Mouse (Mus musculus) heart, postnatal 0 days (tissue): ENCODE measurements around the gene Adam25. TPM values are rescaled to one million over a fixed set of nuclear protein-coding genes. Genes with fewer than 3 reads are reported as not detected.
"Not testable (repeated sequence)": the region's sequence is repeated elsewhere in the genome, so short reads cannot be mapped to it uniquely, and the experiment has no call there.

ENCODE experiments used
- ATAC-seq: fragments of 200-750 bp; cut with Nextera tagmentation; 2 replicates; pipeline ENCODE4 v1.8.0; 2017; ENCODE audit warnings: low read depth, moderate number of reproducible peaks, moderate library complexity; ENCODE audit not compliant: insufficient read depth
- DNase-seq: peaks from one replicate; pipeline ENCODE4 v3.0.0-alpha.2; 2016; ENCODE audit warnings: low spot score
- H3K27ac ChIP-seq: fragments of 300-500 bp; sonication (generic); 2 replicates; pipeline ENCODE4 v1.5.1; 2014; ENCODE audit warnings: low read depth, mild to moderate bottlenecking
- H3K27me3 ChIP-seq: fragments of 300-500 bp; sonication (generic); 2 replicates; pipeline ENCODE4 v1.6.1; 2014; ENCODE audit warnings: low read length, mixed read lengths; ENCODE audit not compliant: control insufficient read depth, insufficient read depth
- H3K36me3 ChIP-seq: fragments of 300-500 bp; sonication (generic); replicated peaks from 2 replicates; pipeline ENCODE4 v1.6.1; 2014; ENCODE audit warnings: low read length, mixed read lengths; ENCODE audit not compliant: control insufficient read depth, insufficient read depth
- H3K4me1 ChIP-seq: fragments of 300-500 bp; sonication (generic); 2 replicates; pipeline ENCODE4 v1.6.1; 2014; ENCODE audit warnings: antibody characterized with exemption; ENCODE audit not compliant: control insufficient read depth, insufficient read depth
- H3K4me2 ChIP-seq: fragments of 300-500 bp; sonication (generic); 2 replicates; pipeline ENCODE4 v1.6.1; 2014; ENCODE audit warnings: low read depth, mild to moderate bottlenecking, low read length, moderate library complexity
- H3K4me3 ChIP-seq: fragments of 300-500 bp; sonication (generic); 2 replicates; pipeline ENCODE4 v1.5.1; 2014; ENCODE audit warnings: low read depth, low read length
- H3K9ac ChIP-seq: fragments of 300-500 bp; sonication (generic); replicated peaks from 2 replicates; pipeline ENCODE4 v1.6.1; 2014; ENCODE audit warnings: low read depth, low read length, mixed read lengths
- H3K9me3 ChIP-seq: fragments of 300-500 bp; sonication (generic); replicated peaks from 2 replicates; pipeline ENCODE4 v1.6.1; 2016; ENCODE audit warnings: low read length; ENCODE audit not compliant: control insufficient read depth
- CTCF ChIP-seq: IDR thresholded peaks from 2 replicates; pipeline ENCODE4 v1.5.1; 2016; ENCODE audit warnings: antibody characterized with exemption, control low read depth, low read depth
- EP300 ChIP-seq: IDR thresholded peaks from 2 replicates; pipeline ENCODE4 v1.6.1; 2016; ENCODE audit warnings: antibody characterized with exemption, low read depth
- WGBS: fragments of 180-500 bp; shearing (Covaris S2); extraction: QIAGEN DNeasy Blood & Tissue Kit; methylation state at CpG from one replicate; pipeline ENCODE4 v1.1.7; 2014; 5-methylcytosine and 5-hydroxymethylcytosine counted together
- polyA plus RNA-seq: library from polyadenylated mRNA; unstranded; fragments of >200 nt; fragmentation: Nextera tagmentation; extraction: Ambion mirVana; gene quantifications from 2 replicates; pipeline ENCODE4 v1.2.1, GENCODE M21; 2015
- total RNA-seq: library from RNA; depleted of rRNA; stranded (reverse); fragments of >200 nt; gene quantifications from 2 replicates; pipeline ENCODE4 v1.2.3, GENCODE M21; 2014; ENCODE audit warnings: low replicate concordance; rRNA removed

Adam25 gene
- not detected in 2 replicates for total RNA-seq
- not detected in 2 replicates for polyA plus RNA-seq

DNA sequence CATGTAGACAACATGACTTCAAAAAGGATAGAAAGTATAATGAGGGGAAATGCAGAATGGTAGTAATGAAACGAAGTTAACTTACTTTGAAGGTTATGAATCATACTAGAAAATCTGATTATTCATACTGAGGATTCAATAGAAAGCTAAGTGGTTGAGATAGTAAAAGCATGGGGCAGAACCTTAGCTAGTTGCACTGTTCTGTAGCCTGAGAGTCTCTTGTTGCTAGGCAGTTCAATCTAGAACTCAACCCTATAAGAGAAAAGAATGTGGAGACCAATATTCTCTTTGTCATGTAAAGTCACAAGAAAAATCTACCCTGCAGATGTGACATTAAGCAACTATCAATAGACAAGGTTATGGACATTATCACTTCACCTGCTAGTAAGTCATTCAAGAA lies at the start of gene Adam25:
Adam25 (plus strand) TSS at position 301 of the 400 bp plus-strand sequence.
- ATAC-seq, H3K27me3 ChIP-seq, H3K4me1 ChIP-seq, DNase-seq, H3K36me3 ChIP-seq, H3K9me3 ChIP-seq, H3K4me2 ChIP-seq, H3K4me3 ChIP-seq, H3K9ac ChIP-seq, H3K27ac ChIP-seq: not testable (repeated sequence)
- 36% methylated on average over 1 of the region's 1 CpGs for WGBS

DNA sequence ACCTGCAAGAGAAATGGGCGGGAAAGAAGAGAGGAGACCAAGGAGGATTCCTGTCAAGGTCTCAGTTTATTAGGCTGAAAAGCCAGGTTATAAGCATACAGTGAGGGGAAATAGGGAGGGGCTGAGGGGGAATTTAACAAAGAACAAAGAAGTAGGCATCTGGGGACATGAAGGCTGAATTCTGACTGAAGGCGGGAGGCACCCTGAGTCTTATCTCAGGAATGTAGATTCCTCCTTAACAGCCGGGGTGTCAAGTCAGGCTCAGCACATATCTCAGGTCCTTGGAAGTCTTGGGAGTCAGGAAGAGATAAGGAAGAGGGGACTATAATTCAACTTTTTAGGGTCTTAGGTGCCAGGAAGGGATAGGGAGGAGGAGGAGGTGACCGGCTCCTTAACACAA lies 36.6 kb upstream of the Adam25 start:
- H3K27ac ChIP-seq, H3K4me1 ChIP-seq, H3K36me3 ChIP-seq, H3K4me3 ChIP-seq, H3K4me2 ChIP-seq, H3K9me3 ChIP-seq, H3K27me3 ChIP-seq, DNase-seq, H3K9ac ChIP-seq, ATAC-seq: not testable (repeated sequence)
- 71% methylated on average over 4 of the region's 4 CpGs for WGBS

DNA sequence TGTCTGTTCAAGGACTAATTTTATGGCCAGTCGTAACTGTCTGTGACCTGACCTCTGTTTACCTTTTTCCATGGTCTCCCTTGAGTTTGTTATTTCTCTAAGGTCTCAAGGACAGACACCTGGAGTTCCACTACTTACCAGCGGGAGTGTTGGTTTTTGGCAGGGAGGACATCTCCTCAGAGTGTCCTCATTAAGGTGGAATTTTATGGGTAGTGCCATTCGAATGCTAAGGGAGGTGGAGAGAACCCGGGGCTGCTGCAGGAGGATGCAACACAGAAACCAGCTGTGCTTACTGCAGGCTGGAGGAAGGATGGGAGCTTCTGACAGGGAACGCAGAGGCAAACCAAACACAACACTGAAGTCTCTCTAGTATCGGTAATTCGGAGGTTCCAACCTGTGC lies 36.0 kb upstream of the Adam25 start:
- no peaks in the 10 kb centered on the region for H3K27me3 ChIP-seq
- TF ChIP-seq EP300 (no peak), CTCF (no peak)
- no peak for ATAC-seq
- no peak overlapping the region for H3K9ac ChIP-seq
- H3K27ac ChIP-seq, result no peak overlapping the region
- H3K9me3 ChIP-seq, result no peaks in the 10 kb centered on the region
- H3K4me1 ChIP-seq, result no peaks in the 10 kb centered on the region
- no peak for DNase-seq
- H3K4me3 ChIP-seq, result no peak overlapping the region
- WGBS, result 84% methylated on average over 7 of the region's 7 CpGs
- no peak overlapping the region for H3K4me2 ChIP-seq
- no peaks in the 10 kb centered on the region for H3K36me3 ChIP-seq

DNA sequence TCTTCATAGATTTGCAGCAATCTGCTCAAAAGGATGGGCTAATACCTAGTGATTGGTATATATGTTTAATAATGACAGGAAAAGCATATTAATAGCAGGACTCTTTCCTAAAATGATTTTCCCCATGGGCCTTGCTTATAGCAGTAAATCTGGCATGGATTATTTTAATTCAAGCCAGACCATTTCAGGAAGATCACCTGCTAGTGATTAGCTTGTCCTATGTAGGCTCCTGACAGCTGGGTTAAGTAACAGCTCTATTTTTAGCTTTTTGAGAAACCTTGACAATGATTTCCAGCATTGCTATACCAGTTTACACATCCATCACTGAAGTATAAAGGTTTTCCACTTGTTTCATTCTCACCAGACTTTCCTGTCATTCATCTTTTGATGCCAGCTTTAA lies 31.3 kb downstream of the Adam25 start:
- Histone ChIP-seq H3K9me3 (no peaks in the 10 kb centered on the region), H3K9ac (no peak overlapping the region), H3K4me1 (no peaks in the 10 kb centered on the region), H3K4me2 (no peak overlapping the region), H3K4me3 (no peak overlapping the region), H3K27me3 (no peaks in the 10 kb centered on the region), H3K27ac (no peak overlapping the region), H3K36me3 (no peaks in the 10 kb centered on the region)
- TF ChIP-seq EP300 (no peak), CTCF (no peak)
- ATAC-seq (no peak), DNase-seq (no peak)

DNA sequence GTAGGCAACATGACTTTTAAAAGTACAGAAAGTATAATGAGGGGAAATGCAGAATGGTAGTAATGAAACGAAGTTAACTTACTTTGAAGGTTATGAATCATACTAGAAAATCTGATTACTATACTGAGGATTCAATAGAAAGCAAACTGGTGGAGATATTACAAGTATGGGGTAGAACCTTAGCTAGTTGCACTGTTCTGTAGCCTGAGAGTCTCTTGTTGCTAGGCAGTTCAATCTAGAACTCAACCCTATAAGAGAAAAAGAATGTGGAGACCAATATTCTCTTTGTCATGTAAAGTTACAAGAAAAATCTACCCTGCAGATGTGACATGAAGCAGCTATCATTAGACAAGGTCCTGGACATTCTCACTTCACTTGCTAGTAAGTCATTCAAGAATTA lies 41.0 kb downstream of the Adam25 start, which contains the start of gene Adam20:
Adam20 (plus strand) TSS at position 301 of the 400 bp plus-strand sequence.
- not testable (repeated sequence) for H3K4me3 ChIP-seq, H3K4me2 ChIP-seq, H3K36me3 ChIP-seq, H3K27me3 ChIP-seq, H3K9me3 ChIP-seq, H3K27ac ChIP-seq, H3K9ac ChIP-seq, ATAC-seq, DNase-seq, H3K4me1 ChIP-seq
- whole genome bisulfite sequencing, result 43% methylated on average over 1 of the region's 1 CpGs

DNA sequence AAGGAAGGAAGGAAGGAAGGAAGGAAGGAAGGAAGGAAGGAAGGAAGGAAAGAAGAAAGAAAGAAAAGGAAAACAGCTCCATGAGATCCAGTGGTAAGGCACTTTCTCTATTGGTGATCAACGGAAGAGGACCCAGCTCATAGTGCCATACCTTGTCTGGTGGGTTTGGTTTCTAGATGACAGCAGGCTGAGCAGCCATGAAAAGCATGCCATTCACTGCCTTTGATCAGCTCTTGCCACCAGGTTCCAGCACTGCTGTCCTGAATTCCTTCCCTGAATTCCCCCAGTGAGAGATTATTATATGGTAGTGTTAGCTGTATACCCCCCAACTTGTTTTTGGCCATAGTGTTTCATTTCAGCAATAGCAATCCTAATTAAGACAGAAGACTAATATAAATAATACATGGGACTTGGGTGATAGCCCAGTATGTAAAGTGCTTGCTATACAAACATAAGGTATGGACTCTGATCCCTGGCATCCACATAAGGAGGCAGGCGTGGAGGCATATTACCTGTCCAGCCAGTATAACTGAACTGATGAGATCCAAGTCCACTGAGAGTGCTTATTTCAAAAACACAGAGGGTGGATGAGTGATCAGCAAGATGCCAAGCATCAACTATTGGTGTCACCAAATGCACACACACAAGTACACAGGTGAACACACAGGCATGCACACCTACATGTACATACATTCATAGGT lies 51.5 kb downstream of the Adam25 start:
- DNase-seq (no peak), ATAC-seq (no peak)
- Histone ChIP-seq H3K9ac (no peak overlapping the region), H3K27ac (no peak overlapping the region), H3K9me3 (no peaks in the 10 kb centered on the region), H3K27me3 (no peaks in the 10 kb centered on the region), H3K4me2 (no peak overlapping the region), H3K4me1 (no peaks in the 10 kb centered on the region), H3K36me3 (no peaks in the 10 kb centered on the region), H3K4me3 (no peak overlapping the region)
- no peak for TF ChIP-seq CTCF
- no peak for TF ChIP-seq EP300
- WGBS, result 83% methylated on average over 2 of the region's 2 CpGs

Other genes starting within 250 kb of the Adam25 start
- gene Adam24, start 77.1 kb upstream of the Adam25 start, total RNA-seq, result not detected in 2 replicates
- not detected in 2 replicates for gene Adam24, start 77.1 kb upstream of the Adam25 start, polyA plus RNA-seq
- gene Adam20, start 41.1 kb downstream of the Adam25 start, total RNA-seq, result not detected in 2 replicates
- gene Adam20, start 41.1 kb downstream of the Adam25 start, polyA plus RNA-seq, result not detected in 2 replicates
- gene Adam39, start 70.8 kb downstream of the Adam25 start, total RNA-seq, result not detected in 2 replicates
- not detected in 2 replicates for gene Adam39, start 70.8 kb downstream of the Adam25 start, polyA plus RNA-seq